Mouse (Mus musculus) liver, embryonic 14.5 days (tissue): Measurements from ENCODE around the gene Ptgs1.

ENCODE experiments used
- CTCF ChIP-seq: IDR thresholded peaks from 2 replicates; pipeline ENCODE4 v1.5.1; 2016; ENCODE audit warnings: antibody characterized with exemption, low read depth, control low read depth
- EP300 ChIP-seq: IDR thresholded peaks from 2 replicates; pipeline ENCODE4 v1.6.1; 2016; ENCODE audit warnings: antibody characterized with exemption, low read depth

- TF ChIP-seq CTCF (no peak), EP300 (no peak)
Observed at GRCm38 (mm10) chr2:36220891-36221290, 9.3 kb upstream of the Ptgs1 start.
